ENCODE assay signal across 8 mouse cellular contexts in genomic region chr12:110446290-110447170, GRCm38 (mm10). TPM values are rescaled to one million over a fixed set of nuclear protein-coding genes. Genes with fewer than 3 reads are reported as not detected.
DNase-seq lines count a peak whose midpoint lies in the region; ATAC-seq lines count a peak whose summit lies in the region.

Gene Ppp2r5c (plus strand): TSS chr12:110447120.

- peak within 1 kb of the TSS; percentile 84 for H3K4me2 ChIP-seq in intestine, embryonic 14.5 days (ENCODE audit: low read length)

- WGBS in intestine, embryonic 14.5 days = under 1% methylated on average over 62 of the region's 86 CpGs

- no peaks in the 10 kb centered on the region for H3K27me3 ChIP-seq in intestine, embryonic 14.5 days (replicated peaks; ENCODE audit: control insufficient read depth, insufficient read depth, low read length)

- H3K9me3 ChIP-seq in intestine, embryonic 14.5 days (ENCODE audit: control insufficient read depth, low read length) = no peaks in the 10 kb centered on the region

- ATAC-seq in intestine, embryonic 14.5 days (replicated peaks; ENCODE audit: low FRiP score, low TSS enrichment, low read depth) = peak; percentile 96

- H3K27ac ChIP-seq in intestine, embryonic 14.5 days (ENCODE audit: low read depth) = peak within 1 kb of the TSS; percentile 91

- no peaks in the 10 kb centered on the region for H3K36me3 ChIP-seq in intestine, embryonic 14.5 days (ENCODE audit: control insufficient read depth, insufficient read depth, low read length)

- DNase-seq in adrenal gland, adult 18-20 months (ENCODE audit: low spot score in 2 of 2) = peak; percentile 93 to 95
- peak; percentile 97 for DNase-seq in embryo, embryonic 11 days
- peak; percentile 92 for DNase-seq in gastrocnemius, postnatal 25 days
- DNase-seq in intestine, embryonic 14.5 days (ENCODE audit: low spot score) = peak; percentile 96
- DNase-seq in left cerebral cortex, postnatal 14 days (ENCODE audit: low spot score in 2 of 2) = peak; percentile 93 to 95
- DNase-seq in mesoderm, embryonic 11.5 days (ENCODE audit: low read depth, low spot score) = peak; percentile 95
- peak; percentile 92 to 93 for DNase-seq in right cerebral cortex, postnatal 36 days (ENCODE audit: low spot score in 2 of 2)
- peak; percentile 93 for DNase-seq in yolk sac, embryonic 10.5 days (ENCODE audit: low spot score)

- peak within 1 kb of the TSS; percentile 75 for H3K9ac ChIP-seq in intestine, embryonic 14.5 days (ENCODE audit: low read length)

- peak within 1 kb of the TSS; percentile 65 for H3K4me3 ChIP-seq in intestine, embryonic 14.5 days (ENCODE audit: low read depth, low read length)

- intact Hi-C loops in left cerebral cortex, postnatal 14 days (cut with DNase I) = no loop called here

- H3K4me1 ChIP-seq in intestine, embryonic 14.5 days (replicated peaks; ENCODE audit: control insufficient read depth, insufficient read depth, low read length) = 0 out of 2 replicates have a peak, but pooled peaks cover 10% of the 10 kb centered on the region

RNA-seq across cellular contexts. Expression of gene Ppp2r5c, which starts in this region (rescaled TPM):
- 100 to 1,000 TPM in 1 of 2 experiments, 10 to 100 TPM in 1; 97.8 to 113 TPM for total RNA-seq in adrenal gland, adult 18-20 months (2021)
- 10 to 100 TPM; 64.0 to 65.0 TPM for total RNA-seq in gastrocnemius, postnatal 25 days (2021)
- 153 and 170 TPM in 2 replicates for polyA plus RNA-seq in intestine, embryonic 14.5 days (2014; fragmentation: Nextera tagmentation; extraction: Ambion mirVana)
- total RNA-seq in left cerebral cortex, postnatal 14 days (2021) = 100 to 1,000 TPM; 242 to 247 TPM

Comparison
In these comparisons a context has a peak if more than half of its experiments do, and no peak if none do; other contexts are left out.
1. Peak in every context shown above with its lines: DNase-seq, ATAC-seq, H3K4me3 ChIP-seq and H3K27ac ChIP-seq.